Mouse (Mus musculus) cerebral cortex, adult 2 months (tissue): ENCODE measurements around the gene Khnyn.

Source experiments
- WGBS: fragments of 180-500 bp; shearing (Covaris S2); methylation state at CpG from one replicate; pipeline ENCODE4 v1.1.7; 2018; 5-methylcytosine and 5-hydroxymethylcytosine counted together

Gene Khnyn

DNA sequence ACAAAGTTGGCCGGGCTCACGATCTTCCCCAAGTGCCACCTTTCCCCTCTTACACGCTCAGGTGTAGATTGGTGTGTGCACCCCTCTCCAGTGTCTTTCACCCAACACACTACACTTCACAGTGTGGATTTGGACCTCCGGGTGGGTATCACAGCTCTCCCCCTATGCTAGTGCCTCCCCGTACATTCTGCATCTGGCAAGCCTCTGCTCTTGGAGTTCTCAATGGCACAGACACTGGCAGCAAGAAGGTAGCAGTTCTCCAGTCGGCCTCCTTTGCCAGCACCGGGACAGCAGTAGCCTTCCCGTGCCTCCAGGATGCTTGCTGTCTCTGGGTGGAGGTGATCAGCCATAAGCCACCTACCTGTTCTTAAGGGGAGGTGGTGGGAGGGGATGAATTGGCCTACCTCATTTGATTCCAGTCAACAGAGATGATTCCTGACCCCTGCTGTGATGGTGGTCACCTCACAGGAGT, 11.5 kb upstream of the Khnyn start:
- WGBS, result 80% methylated on average over 8 of the region's 8 CpGs

DNA sequence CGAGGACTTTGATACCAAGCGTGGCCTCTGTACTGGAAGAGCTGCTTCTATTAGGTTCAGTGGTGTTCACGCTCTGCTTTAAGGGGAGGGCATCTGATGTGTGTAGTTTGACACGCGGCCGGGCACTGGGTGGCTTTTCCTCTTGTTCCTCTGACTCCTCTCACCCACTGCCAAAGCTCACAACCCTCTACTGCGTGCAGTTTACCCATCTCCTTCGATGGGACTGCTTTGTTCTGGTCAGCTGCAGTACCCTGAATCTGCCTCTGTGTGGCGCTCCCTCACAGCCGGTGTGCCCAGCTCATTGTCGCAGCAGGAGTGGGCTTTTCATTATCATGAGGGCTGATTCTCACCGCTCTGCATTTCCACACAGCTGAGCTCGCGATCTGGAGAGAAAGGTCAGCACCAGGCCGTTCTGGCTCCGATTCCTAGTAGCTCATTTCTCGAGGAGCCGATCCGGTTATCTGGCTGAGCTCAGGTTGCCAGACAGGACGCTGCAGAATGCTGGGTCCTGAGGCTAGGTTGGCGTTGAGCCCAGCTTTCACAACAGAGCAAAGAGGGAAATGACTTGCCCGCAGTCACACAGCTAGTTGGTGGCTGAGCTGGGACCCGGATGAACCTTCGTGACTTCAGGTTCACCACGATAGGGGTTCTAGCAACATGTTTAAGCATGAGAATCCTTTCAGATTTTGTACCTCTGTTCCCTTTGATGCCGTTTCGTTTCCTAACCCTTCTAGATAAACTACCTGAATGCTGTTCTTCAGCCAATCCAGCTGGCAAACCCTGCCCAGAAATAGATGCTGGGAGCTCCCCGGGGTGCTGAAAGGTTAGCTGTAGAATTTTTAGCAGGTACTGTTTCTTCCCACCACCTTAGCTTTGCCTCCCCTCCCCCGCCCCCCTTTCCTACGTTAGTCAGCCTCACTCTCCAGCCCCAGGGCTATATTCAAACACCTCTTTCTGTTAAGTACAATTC, 10.7 kb upstream of the Khnyn start:
- 13% methylated on average over 30 of the region's 30 CpGs for WGBS

DNA sequence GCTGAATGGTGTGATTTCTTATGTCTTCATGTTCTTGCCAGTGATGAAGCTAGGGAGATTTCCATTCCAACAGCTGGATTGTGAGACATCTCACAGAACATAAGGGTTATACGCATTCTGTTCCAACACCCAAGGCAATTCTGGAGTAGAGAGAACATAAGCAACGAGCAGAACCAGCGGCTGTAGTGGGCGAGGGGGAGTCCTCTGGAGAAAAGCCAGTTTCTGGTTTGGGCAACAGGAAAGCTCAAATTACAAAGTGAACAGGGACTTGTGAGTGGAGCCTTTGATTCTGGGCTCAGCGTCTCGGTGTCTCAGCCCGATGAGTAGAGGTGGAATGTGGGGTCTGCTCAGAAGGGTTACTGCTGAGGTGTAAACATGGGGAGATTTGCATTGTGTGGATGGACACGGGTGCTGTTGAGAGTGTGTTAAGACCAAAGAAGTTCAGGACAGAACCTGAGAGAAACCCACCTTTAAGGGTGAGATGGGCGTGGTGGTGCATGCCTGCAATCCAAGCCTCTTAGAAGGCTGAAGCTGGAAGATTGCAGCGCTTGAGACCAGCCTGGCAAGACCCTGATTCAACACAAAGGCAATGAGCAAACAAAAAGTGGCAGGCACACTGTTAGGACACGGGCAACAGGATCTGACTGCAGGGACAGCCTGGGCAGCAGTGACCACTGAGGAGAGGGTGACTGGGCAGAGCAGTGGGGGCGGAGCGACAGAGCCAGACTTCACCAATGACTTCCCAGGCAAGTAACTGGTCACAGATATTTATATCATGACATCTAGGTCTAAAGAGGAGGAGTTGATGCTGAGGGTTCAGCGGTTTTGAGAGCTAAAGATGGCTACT, 7.1 kb upstream of the Khnyn start:
- 27% methylated on average over 14 of the region's 14 CpGs for WGBS

DNA sequence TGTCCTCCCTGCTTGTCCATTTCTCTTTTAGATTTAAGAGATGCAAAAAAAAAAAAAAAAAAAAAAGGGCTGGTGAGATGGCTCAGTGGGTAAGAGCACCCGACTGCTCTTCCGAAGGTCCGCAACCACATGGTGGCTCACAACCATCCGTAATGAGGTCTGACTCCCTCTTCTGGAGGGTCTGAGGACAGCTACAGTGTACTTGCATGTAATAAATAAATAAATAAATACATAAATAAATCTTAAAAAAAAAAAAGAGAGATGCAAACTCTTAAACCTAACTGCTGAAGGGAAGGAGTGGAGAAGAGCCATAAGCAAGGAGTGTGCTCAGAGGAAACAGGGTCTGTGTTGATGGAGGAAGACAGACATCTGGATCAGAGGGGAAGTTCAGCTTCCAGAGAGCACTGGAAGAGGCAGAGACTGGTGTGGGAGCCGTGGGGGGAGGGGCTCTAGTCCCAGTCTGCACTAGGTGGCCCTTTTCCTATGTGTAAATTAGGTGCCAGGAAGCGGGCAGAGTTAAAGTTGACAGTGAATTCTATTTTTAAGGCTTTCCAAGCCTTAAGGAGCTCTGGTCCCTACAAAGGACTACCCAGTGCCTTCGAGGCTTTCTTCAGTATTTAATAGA, 6.3 kb upstream of the Khnyn start:
- WGBS, result 33% methylated on average over 7 of the region's 7 CpGs

DNA sequence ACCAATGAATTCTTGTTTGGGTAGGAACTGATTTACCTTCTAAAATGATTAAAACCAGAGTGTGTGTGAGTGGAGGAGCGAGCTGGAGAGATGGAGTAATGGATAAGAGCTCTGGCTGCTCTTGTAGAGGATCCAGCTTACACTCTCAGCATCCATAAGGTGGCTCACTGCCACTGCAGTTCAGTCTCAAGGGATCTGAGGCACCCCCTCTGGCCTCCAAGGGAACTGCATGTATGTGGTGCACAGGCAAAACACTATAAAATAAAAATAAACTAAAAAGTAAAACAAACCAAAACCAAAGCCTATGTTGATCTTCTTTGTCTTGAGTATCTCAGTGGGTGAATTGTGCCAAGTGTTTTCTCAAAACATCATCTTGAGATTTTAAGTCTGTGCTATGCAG, 5.1 kb upstream of the Khnyn start:
- WGBS, result 50% methylated on average over 1 of the region's 1 CpGs

DNA sequence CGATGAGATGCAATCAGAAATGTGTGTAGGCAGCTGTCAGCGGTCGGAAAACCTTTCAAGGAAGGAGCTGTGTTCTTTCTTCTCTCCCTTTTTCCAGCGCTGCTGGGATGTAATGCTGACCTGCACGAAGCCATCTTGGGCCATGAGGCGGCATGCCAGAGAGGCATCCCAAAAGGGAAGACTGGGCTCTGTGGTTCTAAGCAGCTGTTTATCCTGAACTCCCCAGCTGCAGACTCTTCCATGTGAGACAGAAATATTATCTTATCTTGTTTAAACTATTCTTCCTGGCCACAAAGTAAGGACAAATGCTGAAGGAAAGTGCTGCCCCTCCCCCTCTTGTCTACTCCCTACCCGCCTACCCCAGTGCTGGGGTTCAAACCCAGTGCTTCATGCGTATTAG, 3.8 kb upstream of the Khnyn start:
- WGBS, result 88% methylated on average over 8 of the region's 8 CpGs

DNA sequence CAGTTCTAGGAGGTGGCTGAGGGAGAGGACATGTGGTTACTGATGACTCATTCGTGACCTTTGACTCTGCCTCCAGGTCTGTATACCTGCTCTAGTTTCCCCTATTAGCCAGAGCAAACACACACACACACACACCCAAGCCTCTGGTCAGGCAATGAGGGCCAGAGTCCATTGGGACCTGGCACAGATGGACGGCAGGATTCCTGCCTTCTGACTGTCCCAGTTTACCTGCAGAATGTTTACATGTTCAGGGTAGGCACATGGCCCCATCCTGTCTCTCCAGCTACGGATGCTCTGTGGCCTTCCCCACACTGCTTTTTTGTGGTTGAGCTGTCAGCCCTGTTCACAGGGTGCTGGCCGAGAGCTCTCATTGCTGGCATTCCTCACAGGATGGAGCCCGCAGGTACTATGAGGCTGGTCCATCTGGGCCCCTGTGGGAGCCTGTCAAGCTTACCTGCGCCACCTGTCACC, 2.5 kb upstream of the Khnyn start:
- 89% methylated on average over 6 of the region's 6 CpGs for WGBS

DNA sequence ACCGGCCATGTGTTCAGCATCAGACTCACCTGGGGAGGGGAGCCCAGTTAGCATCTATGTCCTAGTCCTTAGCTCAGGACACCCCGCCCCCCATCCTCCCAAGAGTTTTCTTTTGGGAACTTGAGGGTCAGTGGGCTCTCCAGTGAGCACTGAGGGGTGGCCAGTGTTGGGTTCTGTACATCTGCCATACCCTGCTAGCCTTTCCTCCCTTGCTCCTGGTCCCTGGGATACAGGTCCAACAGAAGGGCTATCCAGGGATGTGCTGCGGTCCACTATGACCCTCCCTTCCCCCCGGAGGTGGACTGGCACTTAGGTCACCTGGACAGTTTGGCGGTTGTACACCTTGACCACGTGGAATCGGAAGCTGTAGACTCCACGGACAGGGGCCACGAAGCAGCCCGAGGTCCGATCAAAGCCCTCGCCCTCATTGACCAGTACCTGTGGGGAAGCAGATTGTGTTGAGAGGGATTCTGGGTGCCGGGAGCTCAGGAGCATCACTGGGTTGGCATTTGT, 1.5 kb upstream of the Khnyn start:
- WGBS, result 97% methylated on average over 13 of the region's 13 CpGs

DNA sequence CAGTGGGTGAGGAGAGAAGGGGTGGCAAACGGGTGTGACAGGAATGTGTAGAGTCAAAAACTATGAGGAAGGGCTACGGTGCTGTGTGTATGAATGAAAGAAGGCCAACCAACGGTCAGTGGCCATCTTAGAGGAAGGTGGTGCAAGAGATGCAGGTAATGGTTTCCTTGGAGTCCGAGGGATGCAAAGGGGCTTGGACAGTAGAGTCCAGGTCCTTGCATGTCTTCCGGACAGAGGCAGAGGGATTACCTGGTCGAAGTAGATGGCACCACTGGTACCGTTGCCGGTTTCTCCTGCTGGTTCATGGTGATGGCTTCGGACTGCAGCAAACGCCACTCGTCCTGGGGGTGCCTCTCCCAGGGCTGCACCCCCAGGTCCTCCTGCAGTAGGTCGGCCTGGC, 1.1 kb upstream of the Khnyn start:
- 93% methylated on average over 12 of the region's 12 CpGs for WGBS

DNA sequence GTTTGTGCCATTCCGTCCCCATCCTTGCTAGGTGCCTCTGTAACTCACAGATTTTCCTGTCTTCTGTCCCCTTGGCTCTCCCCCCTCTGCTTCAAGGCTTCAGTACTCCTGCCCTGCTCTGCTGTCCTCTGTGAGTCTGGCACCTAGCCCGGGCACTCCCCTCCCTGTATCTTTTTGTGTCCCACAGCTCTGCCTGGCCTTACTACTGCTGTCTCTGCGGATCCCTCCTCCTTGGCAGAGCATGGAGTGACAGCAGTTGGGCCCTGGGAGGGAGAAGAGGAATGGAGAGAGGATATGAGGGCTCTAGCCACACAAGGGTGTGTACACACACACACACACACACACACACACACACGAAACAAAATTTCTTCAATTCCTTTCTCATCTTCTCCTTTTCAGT, 581 bp upstream of the Khnyn start, which contains the start of gene Cbln3:
TSS of gene Cbln3 (minus strand) at position 227 of the 400 bp plus-strand sequence.
- 37% methylated on average over 4 of the region's 4 CpGs for WGBS

DNA sequence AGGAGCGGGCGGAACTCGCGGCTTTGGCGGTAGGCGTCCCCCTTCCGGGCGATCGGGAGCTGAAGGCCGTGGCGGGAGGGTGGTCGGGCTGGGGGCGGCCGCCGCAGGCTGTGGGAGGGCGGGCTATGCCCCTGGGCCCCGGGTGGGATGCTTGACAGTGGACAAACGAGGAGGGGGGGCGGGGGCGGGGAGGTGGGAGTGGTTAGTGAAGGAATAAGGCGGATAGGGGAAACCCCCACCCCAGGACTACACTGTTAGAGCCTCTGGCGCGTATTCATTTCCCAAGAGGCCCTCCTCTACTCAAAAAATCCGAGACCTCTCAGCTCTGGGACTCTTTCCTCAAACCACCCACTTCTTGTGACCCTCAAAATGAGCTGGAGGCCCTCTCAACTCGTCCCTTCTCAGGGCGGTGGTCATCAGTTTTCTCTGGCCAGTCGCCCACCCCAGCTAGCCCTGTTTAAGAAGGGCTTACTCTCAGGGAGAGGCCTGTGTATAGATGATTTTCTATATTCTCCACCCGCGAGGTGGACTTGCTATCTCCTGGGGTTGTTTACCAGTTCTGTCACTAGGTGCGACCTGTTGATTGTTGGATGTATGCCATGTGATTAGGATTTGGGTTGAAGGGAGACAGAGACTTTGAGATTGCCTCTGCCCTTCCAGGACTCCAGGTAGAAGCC, 505 bp downstream of the Khnyn start:
- WGBS, result under 1% methylated on average over 28 of the region's 30 CpGs

DNA sequence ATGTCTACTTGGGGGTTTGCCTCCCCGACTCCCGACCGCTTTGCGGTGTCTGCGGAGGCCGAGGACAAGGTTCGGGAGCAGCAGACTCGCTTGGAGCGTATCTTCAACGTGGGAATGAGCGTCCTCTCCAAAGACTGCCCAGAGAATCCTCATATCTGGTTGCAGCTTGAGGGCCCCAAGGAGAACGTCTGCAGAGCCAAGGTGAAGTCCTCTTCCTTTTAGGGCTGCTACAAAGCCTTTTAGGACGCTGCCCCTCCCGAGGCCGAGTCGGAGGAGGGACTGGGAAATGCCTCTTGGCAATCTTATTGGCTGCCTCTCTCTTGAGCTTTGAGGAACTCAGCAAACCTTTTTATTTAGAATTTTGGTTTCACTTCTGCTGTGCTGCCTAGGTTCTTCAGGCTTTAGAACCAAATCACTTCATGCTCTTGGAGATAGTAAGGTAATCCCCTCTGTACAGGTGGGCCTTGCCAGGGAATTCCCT, 1.1 kb downstream of the Khnyn start:
- WGBS, result 9% methylated on average over 16 of the region's 16 CpGs

DNA sequence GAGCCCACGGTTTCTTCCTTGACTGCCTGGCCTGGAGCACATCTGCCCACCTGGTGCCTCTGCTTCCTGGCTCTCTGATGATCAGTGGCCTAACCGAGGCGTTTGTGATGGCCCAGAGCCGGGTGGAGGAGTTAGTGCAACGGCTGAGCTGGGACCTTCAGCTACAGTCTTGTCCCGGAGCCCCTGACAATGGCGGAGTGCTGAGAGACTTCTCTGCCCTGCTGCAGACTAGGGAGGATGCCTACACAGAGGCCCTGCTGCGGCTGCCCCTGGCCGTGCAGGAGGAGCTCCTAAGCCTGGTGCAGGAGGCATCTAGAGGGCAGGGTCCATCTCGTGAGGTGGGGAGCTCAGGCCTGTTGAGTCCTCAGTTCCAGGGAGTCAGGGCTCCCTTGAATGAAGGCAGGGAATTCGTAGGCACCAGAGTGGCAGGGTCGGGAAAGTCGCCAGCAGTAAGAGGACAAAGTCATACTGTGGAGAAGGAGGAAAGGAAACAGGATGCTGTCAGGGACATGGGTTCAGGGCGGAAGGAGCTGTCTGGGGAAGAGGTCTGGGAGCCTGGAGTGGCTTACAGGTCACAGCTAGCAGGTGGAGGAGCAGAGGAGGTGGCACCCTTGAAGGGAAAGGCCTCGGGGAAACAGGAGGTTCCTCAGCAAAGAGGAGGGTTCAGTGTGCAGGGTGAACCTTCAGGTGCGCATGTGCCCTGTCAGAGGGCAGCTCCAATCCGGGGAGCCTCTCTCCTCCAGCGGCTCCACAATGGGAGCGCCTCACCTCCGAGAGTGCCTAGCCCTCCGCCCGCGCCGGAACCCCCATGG, 2.0 kb downstream of the Khnyn start:
- 79% methylated on average over 24 of the region's 24 CpGs for WGBS

DNA sequence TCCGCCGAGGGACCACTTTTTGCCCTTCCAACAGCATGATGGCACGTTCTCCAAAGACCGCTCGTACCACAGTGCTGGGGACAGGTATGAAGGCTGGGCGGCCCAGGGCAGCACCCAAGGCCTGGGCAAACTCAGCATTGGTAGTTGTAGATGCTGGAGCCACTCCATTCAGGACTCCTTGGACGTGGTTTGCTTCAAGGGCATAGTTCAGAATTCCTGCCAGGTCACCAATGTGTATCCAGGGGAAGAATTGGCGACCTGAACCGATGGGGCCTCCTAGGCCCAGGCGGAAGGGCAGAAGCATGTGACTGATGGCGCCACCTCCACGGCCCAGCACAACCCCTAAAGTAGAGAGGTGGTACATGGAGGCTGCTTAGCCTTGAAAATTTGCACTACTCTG, 12.9 kb downstream of the Khnyn start:
- WGBS, result 94% methylated on average over 12 of the region's 12 CpGs

DNA sequence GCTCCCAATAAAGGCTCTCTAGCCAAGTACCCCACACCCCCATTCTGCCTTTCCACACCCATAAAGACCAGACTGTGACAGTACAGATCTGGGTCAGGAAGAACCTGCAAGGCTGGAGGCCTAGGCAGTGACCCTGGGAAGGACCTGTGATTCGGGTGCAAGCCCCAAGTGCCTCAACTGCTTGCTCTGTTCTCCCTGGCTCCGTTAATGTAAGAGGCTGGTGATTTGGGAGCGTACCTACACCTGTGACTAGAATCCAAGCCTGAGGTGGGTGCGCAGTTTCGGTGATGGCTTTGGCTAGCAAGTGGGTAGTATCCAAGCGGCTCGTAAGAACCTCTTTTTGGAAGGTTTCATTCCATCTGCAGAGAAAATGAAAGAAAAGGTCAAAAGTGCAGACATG, 14.2 kb downstream of the Khnyn start:
- WGBS, result 90% methylated on average over 7 of the region's 7 CpGs

DNA sequence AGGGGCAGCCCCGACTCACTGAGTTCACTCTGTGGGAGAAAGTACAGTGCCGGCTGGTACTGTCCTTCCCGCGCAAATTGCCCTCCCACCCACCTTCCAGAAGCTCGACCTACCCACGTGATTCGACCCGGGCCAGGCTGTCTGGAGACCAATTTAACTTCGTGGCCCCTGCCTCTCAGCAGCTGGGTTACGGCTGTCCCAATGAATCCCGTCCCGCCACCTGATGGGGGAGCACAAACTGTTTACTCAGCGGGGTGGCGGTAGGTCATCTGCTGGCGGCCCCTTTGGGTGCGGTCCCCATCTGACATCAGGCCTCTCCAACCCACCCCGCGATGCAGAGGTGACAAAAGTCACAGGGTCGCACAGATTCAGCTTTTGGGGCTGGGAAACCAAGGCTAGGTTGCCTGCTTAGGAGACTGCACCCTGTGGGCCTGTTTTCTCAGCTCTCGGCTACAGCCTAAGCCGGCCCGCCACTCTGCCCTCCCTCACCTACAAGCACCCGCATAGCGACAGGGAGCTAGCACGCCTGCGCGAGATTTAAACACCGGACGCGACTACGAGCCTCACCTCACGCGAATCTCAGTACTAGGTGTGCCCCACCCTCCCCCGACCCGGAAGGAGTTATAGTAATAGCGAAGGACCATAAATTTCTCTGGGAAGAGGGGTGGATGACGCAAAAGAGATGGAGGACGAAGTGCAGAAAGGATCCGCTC, 15.1 kb downstream of the Khnyn start, which contains the start of gene Sdr39u1:
TSS of gene Sdr39u1 (minus strand) at position 593 of the 713 bp plus-strand sequence.
- WGBS, result 2% methylated on average over 39 of the region's 39 CpGs

DNA sequence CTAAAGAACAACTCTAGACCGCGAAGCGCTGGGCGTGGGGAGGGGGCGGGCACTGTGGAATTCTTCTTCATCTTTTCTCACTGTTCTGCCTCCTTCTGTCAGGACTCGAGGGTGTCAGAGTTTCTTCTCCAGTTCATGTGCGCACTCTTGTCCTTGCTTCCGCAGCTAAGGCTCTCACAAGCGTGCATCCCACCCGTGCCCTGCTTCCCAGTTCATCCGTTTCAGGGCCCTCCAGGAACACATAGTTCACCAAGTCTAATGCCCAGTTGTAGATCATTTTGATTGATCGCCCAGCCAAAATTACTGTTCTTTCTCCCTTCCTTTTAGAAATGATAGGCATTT, 15.6 kb downstream of the Khnyn start:
- 5% methylated on average over 12 of the region's 12 CpGs for WGBS

DNA sequence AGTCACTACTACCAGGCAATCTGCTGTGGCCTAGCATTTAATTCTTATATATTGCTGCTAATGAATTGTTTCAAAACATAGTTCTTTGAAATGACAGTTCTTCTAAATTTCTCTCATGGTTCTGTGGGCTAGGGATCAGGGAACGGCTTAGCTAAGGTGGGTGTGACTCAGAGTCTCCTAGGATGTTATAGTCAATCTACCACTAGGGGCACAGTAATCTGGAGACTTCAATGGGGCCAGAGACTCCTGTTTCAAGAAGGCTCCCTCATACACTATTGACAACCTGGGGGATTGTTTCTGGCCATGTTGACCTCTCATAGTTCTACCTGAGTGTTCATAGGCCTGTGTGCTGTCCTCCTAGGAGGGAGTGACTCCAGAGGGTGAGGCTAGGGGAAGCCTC, 20.8 kb downstream of the Khnyn start:
- WGBS, result 9% methylated on average over 1 of the region's 1 CpGs

DNA sequence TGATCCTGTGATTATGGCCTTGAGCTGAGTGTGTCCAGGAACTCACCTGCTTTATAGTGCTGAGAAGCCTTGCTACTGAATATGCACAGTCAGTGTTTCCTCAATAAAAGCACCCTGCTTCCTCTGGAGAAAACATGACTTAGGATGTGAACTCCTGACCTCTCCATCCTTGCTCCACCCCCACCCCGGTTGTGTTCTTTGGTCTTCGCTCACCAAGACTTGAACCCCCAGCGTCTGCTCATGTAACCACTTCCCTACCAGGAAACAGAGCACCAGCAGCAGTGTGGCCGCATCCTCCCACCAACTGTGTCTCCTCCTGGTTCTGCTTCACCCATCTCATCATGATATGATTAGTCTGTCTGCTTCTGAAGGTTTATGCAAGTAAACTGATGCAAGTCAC, 28.7 kb downstream of the Khnyn start:
- WGBS, result 68% methylated on average over 4 of the region's 4 CpGs
